Mouse (Mus musculus) testis, adult 2 months (tissue): ENCODE data around the gene Slc1a5. TPM values are rescaled to one million over a fixed set of nuclear protein-coding genes. Genes with fewer than 3 reads are reported as not detected.

Experiments used
- H3K27ac ChIP-seq: fragments of 200-500 bp; 2 replicates; pipeline ENCODE4 v1.5.1; 2012; ENCODE audit warnings: low read depth, low read length; ENCODE audit not compliant: control insufficient read depth, insufficient read depth
- H3K27me3 ChIP-seq: fragments of 200-500 bp; 2 replicates; pipeline ENCODE4 v1.6.1; 2012; ENCODE audit warnings: mild to moderate bottlenecking, low read length, moderate library complexity; ENCODE audit not compliant: control insufficient read depth, insufficient read depth
- H3K36me3 ChIP-seq: fragments of 200-500 bp; 2 replicates; pipeline ENCODE4 v1.6.1; 2012; ENCODE audit warnings: mild to moderate bottlenecking, low read length; ENCODE audit not compliant: control insufficient read depth, insufficient read depth
- H3K4me1 ChIP-seq: fragments of 200-500 bp; 2 replicates; pipeline ENCODE4 v1.6.1; 2012; ENCODE audit warnings: low read length; ENCODE audit not compliant: control insufficient read depth, insufficient read depth
- H3K4me3 ChIP-seq: fragments of 200-500 bp; 2 replicates; pipeline ENCODE4 v1.5.1; 2012; ENCODE audit warnings: low read depth, mild to moderate bottlenecking, low read length, moderate library complexity, mixed read lengths; ENCODE audit not compliant: control insufficient read depth
- CTCF ChIP-seq: fragments of 200-500 bp; IDR thresholded peaks from 2 replicates; pipeline ENCODE4 v1.5.1; 2012; ENCODE audit warnings: low read depth, mild to moderate bottlenecking, inconsistent platforms, low read length, moderate library complexity; ENCODE audit not compliant: control insufficient read depth, insufficient read depth, insufficient replicate concordance
- POLR2A ChIP-seq: fragments of 200-500 bp; IDR thresholded peaks from 2 replicates; pipeline ENCODE4 v1.6.1; 2012; ENCODE audit warnings: low read depth, mild to moderate bottlenecking, inconsistent platforms, low read length, moderate library complexity; ENCODE audit not compliant: control insufficient read depth
- polyA plus RNA-seq: library from polyadenylated mRNA; depleted of rRNA; stranded (reverse); fragments of >200 nt; gene quantifications from 2 replicates; pipeline ENCODE4 v1.2.3, GENCODE M21; 2012; rRNA removed

The Slc1a5 gene
- 15.2 and 17.8 TPM in 2 replicates for polyA plus RNA-seq

DNA sequence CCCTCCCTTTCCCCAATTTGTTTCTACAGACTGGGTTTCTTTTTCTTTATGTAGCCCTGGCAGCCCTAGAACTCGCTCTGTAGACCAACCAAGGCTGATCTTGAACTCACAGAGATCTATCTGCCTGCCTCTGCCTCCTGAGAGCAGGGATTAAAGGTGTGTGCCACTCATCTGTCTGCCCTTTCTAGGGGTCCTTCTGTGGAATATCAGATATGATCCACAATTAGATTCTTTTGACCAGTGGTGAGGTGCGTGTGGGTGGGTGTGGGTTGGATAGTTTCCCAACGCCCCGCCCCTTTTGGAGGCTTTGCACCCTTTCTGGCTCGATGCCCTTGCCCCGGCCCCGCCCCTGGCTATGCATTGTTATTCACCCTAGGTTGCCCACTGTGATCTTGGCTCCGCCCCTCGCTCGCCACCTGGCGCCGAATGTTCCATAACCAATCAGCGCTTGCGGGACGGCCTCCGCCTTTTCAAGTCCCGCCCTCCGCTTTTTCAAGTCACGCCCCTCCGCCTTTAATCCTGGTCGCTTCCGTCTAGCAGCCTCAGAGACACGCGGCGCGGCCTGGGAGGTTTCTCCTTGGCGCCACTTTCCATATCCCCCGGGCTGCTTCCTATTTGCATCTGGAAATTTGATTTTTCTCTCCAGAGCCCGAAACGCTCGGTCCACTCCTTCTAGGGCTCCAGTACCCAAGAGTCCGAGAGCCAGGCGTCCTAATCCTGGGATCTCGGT lies at the start of gene Slc1a5:
Slc1a5 (plus strand) TSS at position 516 of the 730 bp plus-strand sequence.
- Histone ChIP-seq H3K27me3 (no peaks in the 10 kb centered on the region), H3K4me3 (peak within 1 kb of the TSS; percentile 83), H3K4me1 (peaks cover 9% of the 10 kb centered on the region), H3K36me3 (no peaks in the 10 kb centered on the region), H3K27ac (no peak within 1 kb of the TSS)
- TF ChIP-seq CTCF (no peak), POLR2A (peak; percentile 84)

DNA sequence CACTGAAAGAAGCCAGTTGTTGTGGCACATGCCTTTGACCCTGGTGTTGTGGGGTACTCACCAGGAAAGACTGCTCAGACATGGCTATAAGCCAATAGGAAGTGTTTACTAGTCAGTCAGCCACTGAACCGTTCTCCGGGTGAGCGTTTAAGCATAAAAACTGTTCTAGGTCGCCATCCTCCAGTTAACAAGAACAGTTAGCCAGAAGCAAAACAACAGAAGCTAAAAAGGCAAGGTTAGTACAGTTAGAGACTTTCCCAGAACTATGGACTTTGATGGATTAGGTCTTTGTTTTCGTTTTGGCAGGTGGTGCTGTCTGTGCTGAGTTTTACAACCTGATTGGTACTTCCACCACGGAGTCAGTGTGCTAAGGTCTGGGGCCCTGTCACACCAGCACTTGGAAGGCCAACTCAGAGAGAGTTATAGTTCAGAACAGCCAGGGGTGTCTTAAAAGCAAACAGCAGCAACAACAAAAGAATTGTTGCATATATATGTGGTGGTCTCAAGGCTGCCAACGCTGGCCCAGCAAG lies 49.2 kb upstream of the Slc1a5 start:
- TF ChIP-seq CTCF (no peak), POLR2A (no peak)
- H3K27ac ChIP-seq: no peak overlapping the region
- no peaks in the 10 kb centered on the region for H3K36me3 ChIP-seq
- H3K4me3 ChIP-seq: no peak overlapping the region
- H3K27me3 ChIP-seq: no peaks in the 10 kb centered on the region
- H3K4me1 ChIP-seq: peaks cover 2% of the 10 kb centered on the region; the same call in 1 of the 2 replicates

GRCm38 (mm10) chr7:16737606-16738072 lies 43.5 kb upstream of the Slc1a5 start:
- TF ChIP-seq POLR2A: no peak
- TF ChIP-seq CTCF: no peak
- Histone ChIP-seq H3K36me3 (no peaks in the 10 kb centered on the region), H3K27ac (no peak overlapping the region), H3K4me3 (no peak overlapping the region; the same call in none of the 2 replicates), H3K4me1 (peaks cover 10% of the 10 kb centered on the region), H3K27me3 (no peaks in the 10 kb centered on the region)

GRCm38 (mm10) chr7:16738073-16738696 lies 43.0 kb upstream of the Slc1a5 start, which contains the start of gene Ap2s1:
Gene Ap2s1, plus strand, starts transcription at chr7:16738410.
- H3K36me3 ChIP-seq: no peaks in the 10 kb centered on the region
- H3K27me3 ChIP-seq: no peaks in the 10 kb centered on the region
- H3K4me3 ChIP-seq: peak within 1 kb of the TSS; percentile 76
- H3K4me1 ChIP-seq: peaks cover 10% of the 10 kb centered on the region
- peak within 1 kb of the TSS; percentile 29 for H3K27ac ChIP-seq
- TF ChIP-seq CTCF (no peak), POLR2A (peak; percentile 59)

DNA sequence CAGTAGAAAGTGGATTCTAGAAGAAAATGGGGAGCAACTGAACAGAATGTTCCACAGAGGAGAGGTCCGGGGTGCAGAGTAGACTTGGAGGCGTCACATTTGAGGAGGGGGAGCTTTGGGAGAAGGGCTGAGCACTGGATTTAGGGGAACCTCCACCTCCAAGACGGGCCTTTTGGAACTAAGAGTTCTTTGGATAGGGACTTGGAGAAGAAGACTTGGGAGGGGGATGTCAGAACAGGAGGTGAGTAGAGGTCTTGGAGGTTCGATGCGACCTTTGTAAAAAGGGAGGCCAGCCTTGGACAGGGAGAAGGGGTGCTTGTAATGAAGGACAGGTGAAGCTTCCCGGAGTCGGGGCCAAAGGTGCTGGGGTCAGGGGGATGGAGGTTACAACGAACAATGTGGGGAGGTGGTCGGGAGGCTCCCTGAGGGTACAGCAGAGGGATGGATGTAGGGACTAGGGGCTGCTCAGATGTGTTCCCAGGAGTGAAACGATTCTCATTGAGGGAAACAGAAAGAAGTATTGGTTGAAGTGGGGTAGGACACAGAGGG lies 42.0 kb upstream of the Slc1a5 start:
- peak overlapping the region; percentile 76 for H3K4me3 ChIP-seq
- no peak for TF ChIP-seq POLR2A
- no peak for TF ChIP-seq CTCF
- H3K27me3 ChIP-seq: no peaks in the 10 kb centered on the region
- peak overlapping the region; percentile 29; the same call in 1 of the 2 replicates for H3K27ac ChIP-seq
- H3K36me3 ChIP-seq: no peaks in the 10 kb centered on the region
- H3K4me1 ChIP-seq: peaks cover 10% of the 10 kb centered on the region

DNA sequence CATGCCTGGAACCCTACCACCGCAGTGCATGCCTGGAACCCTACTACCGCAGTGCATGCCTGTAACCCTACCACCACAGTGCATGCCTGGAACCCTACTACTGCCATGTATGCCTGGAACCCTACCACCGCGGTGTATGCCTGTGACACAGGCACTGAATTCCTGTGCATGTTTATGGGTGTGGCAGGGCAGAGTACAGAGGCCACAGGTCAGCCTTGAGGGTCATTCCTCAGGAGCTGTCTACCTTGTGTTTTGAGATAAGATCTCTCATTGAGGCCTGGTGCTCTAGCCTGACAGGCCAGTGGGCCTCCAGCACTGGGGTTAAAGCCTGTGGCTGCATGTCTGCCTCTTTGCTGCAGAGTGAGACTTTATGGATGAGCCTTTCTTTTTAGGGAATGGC lies 35.8 kb upstream of the Slc1a5 start:
- no peak overlapping the region for H3K27ac ChIP-seq
- no peak overlapping the region for H3K4me3 ChIP-seq
- H3K36me3 ChIP-seq: no peaks in the 10 kb centered on the region
- no peak; the same call in 1 of the 2 replicates for TF ChIP-seq CTCF
- TF ChIP-seq POLR2A: no peak
- no peaks in the 10 kb centered on the region for H3K27me3 ChIP-seq
- H3K4me1 ChIP-seq: no peaks in the 10 kb centered on the region

DNA sequence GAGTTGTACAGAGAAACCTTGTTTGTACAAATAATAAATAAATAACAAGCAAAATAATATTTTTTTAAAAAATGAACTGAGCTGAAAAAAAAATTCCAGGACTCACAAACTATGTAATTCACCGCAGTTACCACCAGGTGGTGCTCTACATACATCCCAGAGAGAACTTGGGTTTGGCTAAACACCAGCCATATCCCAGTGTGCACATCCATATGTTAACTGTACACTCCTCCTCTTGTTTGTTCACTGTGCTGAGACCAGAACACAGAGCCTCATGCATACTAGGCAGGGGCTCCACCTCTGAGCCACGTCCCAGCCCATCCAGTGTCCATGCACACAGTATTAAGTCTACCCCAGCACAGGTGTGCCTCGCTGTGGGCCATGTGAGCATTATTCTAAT lies 35.0 kb upstream of the Slc1a5 start:
- Histone ChIP-seq H3K4me1 (no peaks in the 10 kb centered on the region), H3K27ac (no peak overlapping the region), H3K27me3 (no peaks in the 10 kb centered on the region), H3K36me3 (no peaks in the 10 kb centered on the region), H3K4me3 (no peak overlapping the region)
- TF ChIP-seq POLR2A (no peak), CTCF (peak; percentile 34; the same call in 1 of the 2 replicates)
